Mouse (Mus musculus) pancreas, adult 10 weeks (tissue): Measurements from ENCODE around the gene Vmn1r191. TPM values are rescaled to one million over a fixed set of nuclear protein-coding genes. Genes with fewer than 3 reads are reported as not detected.

Experiments used
- polyA plus RNA-seq: library from polyadenylated mRNA; stranded (reverse); fragments of 350-450 nt; fragmentation: Illumina TruSeq; extraction: RNeasy Lipid Tissue Mini Kit (QIAGEN cat#74804); gene quantifications from one replicate; pipeline ENCODE4 v1.2.3, GENCODE M21; 2015; ENCODE audit warnings: low read depth, low replicate concordance; ENCODE audit not compliant: insufficient read depth

Gene Vmn1r191
- polyA plus RNA-seq: not detected

GRCm38 (mm10) chr13:22183869-22184268, at the start of gene Vmn1r191:
TSS of gene Vmn1r191 (minus strand) at chr13:22183969.

GRCm38 (mm10) chr13:22223060-22223459, 39.3 kb upstream of the Vmn1r191 start, which contains the start of gene Vmn1r193:
TSS of gene Vmn1r193 (minus strand) at chr13:22223160.

GRCm38 (mm10) chr13:22191041-22191440, 7.3 kb upstream of the Vmn1r191 start, which contains the start of gene Vmn1r192:
TSS of gene Vmn1r192 (minus strand) at chr13:22191141.

Other genes starting within 250 kb of the Vmn1r191 start
- 1.2 TPM for gene Zfp184, start 238.9 kb downstream of the Vmn1r191 start, polyA plus RNA-seq
- not detected for gene Pom121l2, start 202.8 kb downstream of the Vmn1r191 start, polyA plus RNA-seq
- gene Prss16, start 174.2 kb downstream of the Vmn1r191 start, polyA plus RNA-seq: 1.7 TPM
- gene Hist1h2ah, start 148.4 kb downstream of the Vmn1r191 start, polyA plus RNA-seq: not detected
- gene Hist1h2bk, start 148.1 kb downstream of the Vmn1r191 start, polyA plus RNA-seq: not detected
- 2.7 TPM for gene Hist1h4i, start 142.6 kb downstream of the Vmn1r191 start, polyA plus RNA-seq
- gene Hist1h2ag, start 141.0 kb downstream of the Vmn1r191 start, polyA plus RNA-seq: not detected
- not detected for gene Hist1h2bj, start 140.8 kb downstream of the Vmn1r191 start, polyA plus RNA-seq
- not detected for gene Vmn1r188, start 99.5 kb downstream of the Vmn1r191 start, polyA plus RNA-seq
- not detected for gene Vmn1r189, start 78.1 kb downstream of the Vmn1r191 start, polyA plus RNA-seq
- not detected for gene Vmn1r192, start 7.2 kb upstream of the Vmn1r191 start, polyA plus RNA-seq
- gene Vmn1r193, start 39.2 kb upstream of the Vmn1r191 start, polyA plus RNA-seq: not detected
- gene Vmn1r194, start 60.2 kb upstream of the Vmn1r191 start, polyA plus RNA-seq: not detected
- not detected for gene Vmn1r195, start 86.6 kb upstream of the Vmn1r191 start, polyA plus RNA-seq
- not detected for gene Vmn1r196, start 106.0 kb upstream of the Vmn1r191 start, polyA plus RNA-seq
- not detected for gene Vmn1r197, start 140.6 kb upstream of the Vmn1r191 start, polyA plus RNA-seq
- not detected for gene Vmn1r198, start 166.4 kb upstream of the Vmn1r191 start, polyA plus RNA-seq
- not detected for gene Vmn1r199, start 195.8 kb upstream of the Vmn1r191 start, polyA plus RNA-seq
- gene Vmn1r200, start 206.4 kb upstream of the Vmn1r191 start, polyA plus RNA-seq: not detected